Mouse (Mus musculus): ENCODE data around the gene Auts2.

Auts2 gene

DNA sequence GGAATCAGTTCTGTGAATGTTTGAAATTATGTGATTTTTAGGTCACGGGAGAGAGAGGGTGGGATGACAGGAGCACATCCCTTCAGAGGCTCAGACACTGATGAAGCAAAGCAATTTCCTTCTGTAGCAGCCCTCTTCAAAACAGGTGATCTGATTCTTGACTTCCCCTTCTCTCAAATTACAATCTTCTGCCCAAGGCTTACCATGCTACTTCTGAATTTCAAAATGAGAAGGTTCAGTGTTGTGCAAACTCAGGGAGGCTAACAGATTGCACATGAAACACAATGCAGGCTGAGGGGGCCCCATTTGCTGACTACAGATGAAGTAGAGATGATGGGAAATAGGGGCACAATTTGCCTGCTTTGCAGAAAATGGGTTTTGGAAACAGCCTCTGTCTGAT lies 278.1 kb downstream of the Auts2 start:
- DNase-seq (ENCODE audit: low spot score in 2 of 2): no peak

DNA sequence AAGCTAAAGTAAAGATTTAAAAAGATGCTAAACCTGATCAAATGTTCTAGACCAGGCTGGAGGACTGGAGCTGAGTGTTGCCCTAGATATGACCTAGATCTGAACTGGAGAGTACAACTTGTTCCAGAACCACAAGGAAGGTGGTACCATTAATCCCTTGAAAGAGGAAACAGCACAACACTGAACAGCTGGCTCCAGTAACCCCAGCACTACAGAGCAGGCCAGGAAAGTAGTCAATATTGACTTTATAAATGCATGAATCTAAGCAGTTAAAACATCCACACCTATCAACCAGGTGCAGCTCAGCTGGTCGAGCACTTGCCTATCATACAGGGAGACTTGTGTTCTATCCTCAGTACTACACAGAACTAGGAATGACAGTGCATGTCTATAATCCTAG lies 281.4 kb downstream of the Auts2 start:
- no peak for DNase-seq (ENCODE audit: low spot score in 2 of 2)

DNA sequence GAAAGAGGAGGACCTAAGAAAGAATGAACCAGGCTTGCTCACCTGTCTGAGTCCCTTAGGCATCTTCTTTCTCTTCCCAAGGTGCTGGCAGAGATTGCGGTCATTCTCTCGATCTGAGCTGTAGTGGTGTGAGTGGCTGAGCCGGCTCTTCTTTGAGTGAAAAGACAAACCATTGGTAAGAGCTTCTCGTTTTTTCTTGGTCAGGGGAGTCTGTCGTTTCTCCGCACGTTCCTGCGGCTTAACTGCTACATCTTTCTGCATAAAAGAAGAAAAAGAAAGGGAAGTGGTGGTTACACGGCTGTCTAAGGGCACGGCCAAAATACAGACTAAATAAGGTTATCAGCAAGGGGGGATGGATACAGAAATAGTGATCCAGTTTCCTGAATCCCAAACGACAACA lies 284.3 kb downstream of the Auts2 start:
- no peak for DNase-seq (ENCODE audit: low spot score in 2 of 2)

DNA sequence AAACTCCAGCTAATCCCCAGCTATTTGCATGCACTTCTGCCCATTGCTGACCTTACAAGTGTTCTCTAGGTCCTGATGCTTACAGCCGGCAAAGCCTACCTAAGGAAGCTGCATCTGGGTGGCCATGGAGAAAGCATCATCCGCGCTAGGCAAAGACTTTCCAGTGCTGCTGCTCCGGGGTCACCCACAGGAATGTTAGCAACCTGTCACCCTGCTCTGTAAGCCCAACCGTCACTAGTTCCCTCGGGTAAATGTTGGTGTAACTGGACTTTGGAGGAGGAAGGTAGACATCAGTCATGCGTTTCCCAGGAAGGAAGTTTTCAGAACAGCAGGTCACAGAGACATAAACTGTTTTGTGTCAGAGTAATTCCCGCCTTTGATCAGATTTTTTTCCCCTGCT lies 287.6 kb downstream of the Auts2 start:
- no peak for DNase-seq (ENCODE audit: low spot score in 2 of 2)

DNA sequence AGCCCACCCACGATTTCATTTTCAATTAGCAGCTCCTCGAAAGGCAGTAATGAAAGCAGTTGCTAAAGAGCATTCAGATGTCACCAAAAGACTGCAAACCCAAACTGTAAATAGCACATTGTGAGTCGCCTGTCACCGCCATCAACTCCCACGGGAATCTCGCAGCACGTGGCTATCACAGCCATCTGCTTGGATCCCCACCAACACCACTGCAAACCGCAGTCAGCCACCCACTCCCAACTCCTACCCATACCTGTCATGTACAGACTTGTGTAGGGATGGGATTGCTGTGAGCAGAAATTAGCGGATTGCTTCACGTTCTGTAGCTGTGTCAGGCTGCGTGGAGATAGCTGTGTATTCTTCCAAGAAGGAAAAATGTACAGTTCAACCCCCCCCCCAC lies 293.6 kb downstream of the Auts2 start:
- DNase-seq (ENCODE audit: low spot score in 2 of 2): no peak

DNA sequence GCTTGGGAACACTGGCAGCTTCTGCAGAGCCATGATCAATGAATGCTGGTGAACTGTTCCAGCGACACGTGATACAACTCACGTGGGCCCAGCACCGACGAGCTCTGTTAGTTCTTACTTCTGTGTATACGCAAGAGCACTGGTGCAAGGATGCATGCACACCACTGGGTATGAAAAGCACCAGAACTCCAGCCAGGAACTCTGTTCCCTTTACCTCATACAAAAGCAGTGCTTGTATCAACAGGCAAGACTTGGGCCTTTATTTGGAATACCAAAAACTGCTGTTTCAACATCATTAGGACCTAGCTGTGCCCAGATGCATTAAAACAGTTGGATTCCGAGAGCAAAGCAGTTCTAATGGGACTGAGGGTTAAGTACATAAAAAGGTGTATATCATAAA lies 295.1 kb downstream of the Auts2 start:
- DNase-seq (ENCODE audit: low spot score in 2 of 2): no peak

DNA sequence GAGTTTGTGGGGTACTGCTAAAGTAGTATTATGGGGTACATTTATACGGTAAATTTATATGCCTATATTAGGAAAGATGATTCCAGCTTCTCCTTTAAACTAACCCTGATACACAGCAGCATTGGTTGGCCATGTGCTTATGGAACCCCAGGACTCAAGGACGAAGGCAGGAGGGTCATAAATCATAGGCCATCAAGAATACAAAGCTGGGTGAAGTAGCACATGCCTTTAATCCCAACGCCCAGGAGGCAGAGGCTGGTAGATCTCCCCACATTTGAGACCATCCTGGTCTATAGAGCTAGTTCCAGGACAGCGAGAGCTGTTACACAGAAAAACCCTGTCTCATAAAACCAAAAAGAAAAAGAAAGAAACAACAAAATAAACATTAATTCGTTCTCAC lies 307.7 kb downstream of the Auts2 start:
- DNase-seq (ENCODE audit: low spot score in 2 of 2): no peak

DNA sequence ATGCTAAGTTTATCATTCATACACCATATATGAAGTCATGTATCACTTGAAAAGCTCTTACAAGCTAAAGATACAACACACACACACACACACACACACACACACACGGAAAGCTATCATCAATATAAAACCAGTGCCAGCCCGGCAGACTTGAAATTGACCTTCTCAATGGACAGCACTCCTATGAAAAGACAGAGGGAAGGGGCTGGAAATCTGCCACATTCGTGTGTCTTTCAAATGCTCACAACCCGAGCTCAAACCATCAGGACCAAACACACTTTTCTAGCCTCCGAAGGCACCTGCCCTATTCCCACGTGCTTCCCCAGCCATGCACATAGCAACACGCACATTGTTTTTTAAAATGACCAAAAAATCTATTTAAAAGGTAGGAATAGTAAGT lies 308.7 kb downstream of the Auts2 start:
- no peak for DNase-seq (ENCODE audit: low spot score in 2 of 2)

DNA sequence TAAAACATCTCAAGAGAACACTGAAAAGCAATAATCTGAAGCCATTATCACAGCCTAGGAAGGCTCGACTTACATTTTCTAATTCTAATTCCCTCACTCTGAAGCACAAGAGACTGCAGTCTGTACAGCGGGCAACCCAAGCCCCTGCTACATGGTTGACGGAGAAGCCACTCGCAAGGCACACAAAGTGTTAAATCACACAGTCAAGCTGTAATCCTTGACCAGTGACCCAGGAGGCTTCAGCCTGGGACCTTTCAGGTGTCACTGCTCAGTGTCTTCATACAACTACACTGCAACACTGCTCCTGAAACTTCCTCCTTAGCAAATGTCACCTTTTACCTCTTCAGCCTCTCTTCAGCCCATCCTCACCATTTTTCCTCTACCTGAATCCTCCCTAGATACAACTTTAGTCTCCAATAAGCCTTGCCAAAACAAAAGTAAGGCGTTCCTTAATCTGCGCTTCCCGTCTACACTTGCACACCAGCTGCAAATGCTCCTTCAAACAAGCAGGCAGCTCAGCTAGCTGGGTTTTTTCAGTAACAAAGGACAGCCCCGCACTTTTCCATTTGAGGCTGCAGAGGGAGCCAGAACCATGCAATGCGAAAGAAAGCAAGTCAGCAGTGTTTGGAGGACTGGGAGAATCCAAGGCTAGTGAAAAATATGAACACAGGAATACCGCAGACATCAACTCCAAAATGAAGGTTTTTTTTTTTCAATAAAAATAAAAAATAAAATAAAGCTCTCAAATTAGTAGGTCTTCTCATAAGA lies 311.7 kb downstream of the Auts2 start:
- no peak for DNase-seq (ENCODE audit: low spot score in 2 of 2)

DNA sequence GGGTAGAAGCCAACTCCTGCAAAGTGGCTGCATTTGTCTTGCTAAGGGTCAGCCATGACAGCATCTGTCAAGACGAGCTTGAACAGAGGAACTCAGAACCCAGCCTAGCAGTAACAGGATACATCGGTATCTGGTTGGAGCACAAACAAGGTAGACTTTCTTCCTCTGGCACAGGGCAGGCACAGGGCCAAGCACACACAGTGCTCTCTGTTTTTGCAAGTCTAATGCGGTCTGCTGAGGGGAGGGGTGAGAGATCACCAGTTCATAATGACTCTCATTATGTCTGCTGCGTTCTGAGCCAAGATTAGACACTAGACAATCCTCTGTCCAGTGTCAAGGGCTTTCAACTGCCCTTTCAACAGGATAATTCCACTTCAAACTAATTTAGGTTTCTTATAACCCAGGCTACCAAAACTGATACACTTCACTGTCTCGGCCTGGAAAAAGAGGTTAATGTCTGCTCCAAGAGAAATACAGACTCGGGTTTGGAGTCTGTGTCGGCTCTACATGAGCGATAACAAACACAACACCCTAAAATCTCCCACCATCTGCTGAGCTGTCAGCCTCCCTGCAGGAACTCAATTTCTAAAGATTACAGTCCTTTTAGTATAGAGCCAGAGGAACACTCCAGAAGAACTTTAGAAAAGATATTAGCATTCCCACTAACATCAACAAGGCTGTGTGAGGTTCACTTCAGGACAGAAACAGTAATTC lies 313.3 kb downstream of the Auts2 start:
- DNase-seq (ENCODE audit: low spot score in 2 of 2): no peak

DNA sequence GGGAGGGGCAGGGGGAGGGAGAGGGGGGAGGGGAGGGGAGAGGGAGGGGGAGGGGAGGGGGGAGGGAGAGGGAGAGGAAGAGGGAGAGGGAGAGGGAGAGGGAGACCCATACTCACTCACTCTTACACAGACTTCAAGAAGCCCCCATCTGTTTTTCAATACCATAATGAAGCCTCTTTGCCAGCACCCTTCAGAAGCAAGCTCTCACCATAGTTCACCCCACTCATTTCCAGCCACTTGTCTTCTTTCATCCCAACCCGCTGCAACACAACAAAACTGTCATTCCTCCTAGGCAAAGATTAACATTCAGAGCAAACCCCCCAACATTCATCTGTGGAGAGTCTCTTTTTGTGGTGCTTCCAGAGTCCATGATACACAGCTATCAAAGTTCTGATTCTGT lies 314.1 kb downstream of the Auts2 start:
- DNase-seq (ENCODE audit: low spot score in 2 of 2): no peak

DNA sequence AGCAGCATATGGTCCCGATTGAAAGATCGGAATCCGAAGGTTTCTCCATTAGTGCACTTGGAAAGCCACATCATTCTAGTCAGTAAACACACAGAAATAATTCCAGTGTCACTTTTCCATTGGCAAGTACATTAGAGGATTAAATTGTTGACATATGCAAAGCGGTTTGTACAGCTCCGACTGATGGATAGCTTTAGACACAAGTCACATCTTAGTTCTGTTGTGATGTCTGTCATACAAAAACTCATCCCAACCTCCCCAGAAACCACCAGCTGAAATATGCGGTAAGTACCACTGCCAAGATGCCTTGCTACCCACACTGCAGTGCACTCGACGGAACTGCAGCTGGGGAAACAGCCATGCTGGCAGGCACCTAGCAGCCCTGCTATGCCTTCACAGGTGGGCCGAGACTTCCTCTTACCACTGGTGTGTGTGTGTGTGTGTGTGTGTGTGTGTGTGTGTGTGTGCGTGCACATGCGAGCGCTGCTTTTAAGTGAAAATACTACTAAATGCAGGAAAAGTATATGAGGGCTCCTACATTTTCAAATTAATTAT lies 322.7 kb downstream of the Auts2 start:
- no peak for DNase-seq (ENCODE audit: low spot score in 2 of 2)

DNA sequence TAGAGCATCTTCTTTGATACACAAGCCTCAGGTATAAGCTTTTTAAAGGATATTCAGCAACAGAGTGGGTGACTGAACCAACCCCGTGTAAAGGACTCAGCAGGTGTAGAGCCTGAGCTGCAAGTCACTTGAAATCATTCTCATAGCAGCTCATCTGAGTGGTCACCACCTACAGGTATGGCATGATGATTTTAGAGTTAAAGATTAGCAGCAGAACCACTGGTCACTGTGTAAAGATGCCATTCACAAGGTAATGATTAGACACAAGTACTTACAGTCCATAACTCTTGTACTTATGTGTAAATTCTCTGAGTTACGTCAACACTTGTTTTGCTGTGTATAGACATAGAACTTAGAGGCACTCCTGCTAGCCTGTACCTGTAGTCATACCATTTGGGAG lies 327.0 kb downstream of the Auts2 start:
- no peak for DNase-seq (ENCODE audit: low spot score in 2 of 2)

DNA sequence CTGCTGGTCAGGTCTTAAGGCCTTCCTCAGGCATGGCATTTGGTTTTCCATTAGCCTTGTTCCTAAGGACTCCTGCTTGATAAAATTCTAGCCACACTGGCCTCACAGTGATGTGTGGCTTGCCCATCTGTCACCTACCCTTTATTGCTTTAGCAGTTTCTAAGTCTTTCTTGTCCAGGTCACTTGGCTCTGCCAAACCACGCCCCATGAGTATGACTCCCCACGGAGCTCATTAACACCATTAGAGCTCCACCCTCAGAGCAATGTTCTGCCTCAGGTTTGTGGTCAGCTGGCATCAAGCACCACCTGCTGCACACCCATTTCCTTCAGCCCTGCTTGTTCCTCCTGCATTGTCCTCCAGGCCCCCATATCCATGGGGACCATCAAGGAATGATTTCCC lies 330.7 kb downstream of the Auts2 start:
- DNase-seq (ENCODE audit: low spot score in 2 of 2): no peak

DNA sequence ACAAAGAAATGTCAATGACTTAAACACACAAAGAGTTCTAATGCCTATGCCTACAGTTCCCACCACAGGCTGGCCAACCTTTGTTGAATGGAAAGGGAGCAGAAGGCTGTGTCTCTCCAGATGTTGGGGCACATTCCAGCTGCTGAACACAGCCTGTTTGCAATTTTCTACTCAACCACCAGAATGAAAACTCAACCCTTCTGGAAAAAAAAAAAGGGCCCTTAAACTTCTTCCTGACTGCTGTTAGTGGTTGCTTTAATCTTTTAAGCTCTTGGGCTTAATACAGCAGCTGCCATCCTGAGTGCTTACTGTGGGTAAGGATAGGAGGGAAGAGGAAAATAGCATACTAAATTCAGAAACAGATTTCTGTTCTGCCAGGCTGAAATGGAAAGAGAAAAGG lies 333.4 kb downstream of the Auts2 start:
- no peak for DNase-seq (ENCODE audit: low spot score in 2 of 2)

DNA sequence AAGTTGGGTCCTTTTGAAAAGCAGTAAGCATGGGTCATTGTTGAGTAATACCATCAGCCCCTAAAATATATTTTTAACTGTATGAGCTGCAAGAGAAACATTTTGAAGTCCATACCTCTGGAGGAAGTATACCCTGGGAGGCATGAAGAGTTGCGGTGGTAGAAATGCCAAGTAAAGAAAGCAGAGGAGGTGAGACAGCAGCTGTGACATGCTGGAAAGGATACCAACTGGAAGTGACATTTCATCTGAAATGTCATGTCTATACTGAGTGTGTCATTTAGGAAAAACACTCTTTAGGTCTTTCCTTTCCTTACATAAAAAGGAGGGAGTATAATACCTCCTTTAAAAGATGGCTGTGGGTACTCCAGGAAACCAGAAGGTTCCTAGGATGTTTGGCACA lies 336.9 kb downstream of the Auts2 start:
- no peak for DNase-seq (ENCODE audit: low spot score in 2 of 2)

DNA sequence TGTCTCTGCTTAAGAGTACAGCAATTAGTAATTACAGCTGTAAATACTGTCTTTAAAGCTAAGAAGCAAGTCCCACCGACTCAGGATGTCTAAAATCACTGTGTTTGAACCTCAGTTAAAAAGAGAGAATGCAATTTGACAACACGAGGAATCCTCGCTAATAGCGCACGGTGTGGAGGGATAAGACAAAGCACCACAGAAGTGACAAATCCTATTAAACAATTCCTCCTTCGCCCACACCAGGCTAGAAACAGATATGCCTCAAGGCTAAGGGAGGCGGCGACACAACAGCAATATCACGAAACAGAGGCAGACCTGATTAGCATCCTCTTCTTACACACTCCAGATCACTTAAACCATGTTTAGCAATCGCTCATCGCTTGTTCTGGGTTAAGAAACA lies 339.3 kb downstream of the Auts2 start:
- no peak for DNase-seq (ENCODE audit: low spot score in 2 of 2)

DNA sequence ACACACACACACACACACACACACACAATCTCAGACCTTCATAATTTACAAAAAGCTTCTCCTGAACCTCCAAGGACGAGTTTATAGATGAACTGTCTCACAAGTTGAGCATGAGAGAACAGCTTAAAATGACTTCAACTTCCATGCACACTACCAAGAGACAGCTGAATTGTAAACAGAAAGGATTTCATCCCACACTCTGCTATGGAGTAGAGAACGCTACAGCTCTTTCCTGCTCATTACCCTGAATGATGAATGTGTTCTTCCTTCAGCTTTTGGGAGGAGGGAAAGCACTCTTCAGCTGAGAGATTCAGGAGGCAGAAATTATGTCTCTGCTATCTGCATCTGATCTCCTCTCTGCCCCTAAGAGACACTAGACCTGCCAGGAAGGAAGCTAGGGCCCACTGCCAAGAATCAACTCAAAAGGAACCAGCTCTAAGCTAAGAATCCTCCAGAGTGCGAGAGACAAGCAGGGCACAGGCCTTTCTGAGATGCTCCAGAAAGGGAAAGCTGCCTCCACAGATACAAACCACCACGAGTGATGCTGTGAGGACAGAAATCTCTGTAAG lies 342.0 kb downstream of the Auts2 start:
- no peak for DNase-seq (ENCODE audit: low spot score in 2 of 2)

DNA sequence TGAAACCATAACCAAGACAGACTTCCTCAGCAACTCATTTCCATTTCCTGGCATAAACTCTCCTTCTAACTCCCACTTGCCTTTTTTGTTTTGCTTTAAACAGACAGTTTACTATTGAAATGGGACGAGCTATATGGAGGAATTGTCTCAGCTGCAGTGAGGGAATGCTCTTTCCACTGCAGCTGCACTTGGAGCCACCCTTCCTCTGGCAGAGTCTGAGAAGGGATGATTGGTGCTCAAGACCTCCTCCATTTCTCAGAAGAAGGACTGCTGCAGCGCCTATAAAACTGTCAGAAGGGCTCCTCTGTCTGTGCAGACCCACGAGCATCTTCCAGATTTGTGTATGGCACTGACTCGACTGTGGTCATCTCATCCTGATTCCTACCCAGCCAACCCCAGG lies 342.5 kb downstream of the Auts2 start:
- no peak for DNase-seq (ENCODE audit: low spot score in 2 of 2)

DNA sequence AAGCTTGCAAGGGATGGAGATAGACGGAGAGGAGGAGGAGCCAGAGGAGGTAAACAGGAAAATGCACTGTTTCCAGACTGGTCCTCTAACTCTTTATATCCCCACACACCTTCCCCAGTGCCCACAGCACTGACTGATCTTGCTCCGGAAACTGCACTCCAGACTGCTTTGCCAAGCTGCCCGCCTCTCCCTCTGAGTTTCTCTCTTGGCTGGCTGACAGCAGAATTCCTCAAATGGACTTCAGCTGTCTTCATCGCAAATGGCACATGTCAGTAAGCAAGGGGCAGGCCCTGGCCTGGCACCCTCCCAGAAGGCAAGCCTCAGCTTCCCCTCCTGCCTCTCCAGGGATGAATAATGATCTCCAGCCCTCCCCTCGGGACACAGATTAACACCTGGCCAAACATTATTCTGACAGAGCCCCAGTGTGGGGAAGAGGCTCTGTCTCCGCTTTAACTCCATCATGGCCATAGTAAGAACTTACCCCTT lies 348.1 kb downstream of the Auts2 start:
- no peak for DNase-seq (ENCODE audit: low spot score in 2 of 2)

DNA sequence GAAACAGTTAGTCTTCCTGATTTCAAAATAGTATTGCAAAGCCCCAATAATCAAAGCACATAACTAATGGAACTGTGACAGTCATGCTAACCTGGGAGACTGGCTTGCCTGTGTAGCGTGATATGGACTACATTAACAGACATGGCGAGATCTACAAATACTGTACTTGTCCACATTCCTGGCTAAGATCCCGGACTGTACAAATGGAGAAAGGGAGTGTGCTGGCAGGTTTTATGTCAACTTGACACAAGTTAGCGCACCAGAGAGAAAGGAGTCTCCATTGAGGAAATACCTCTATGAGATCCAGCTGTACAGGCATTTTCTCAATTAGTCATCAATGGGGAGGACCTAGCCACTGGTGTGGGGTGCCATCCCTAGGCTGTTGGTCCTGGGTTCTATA lies 353.0 kb downstream of the Auts2 start:
- no peak for DNase-seq (ENCODE audit: low spot score in 2 of 2)

DNA sequence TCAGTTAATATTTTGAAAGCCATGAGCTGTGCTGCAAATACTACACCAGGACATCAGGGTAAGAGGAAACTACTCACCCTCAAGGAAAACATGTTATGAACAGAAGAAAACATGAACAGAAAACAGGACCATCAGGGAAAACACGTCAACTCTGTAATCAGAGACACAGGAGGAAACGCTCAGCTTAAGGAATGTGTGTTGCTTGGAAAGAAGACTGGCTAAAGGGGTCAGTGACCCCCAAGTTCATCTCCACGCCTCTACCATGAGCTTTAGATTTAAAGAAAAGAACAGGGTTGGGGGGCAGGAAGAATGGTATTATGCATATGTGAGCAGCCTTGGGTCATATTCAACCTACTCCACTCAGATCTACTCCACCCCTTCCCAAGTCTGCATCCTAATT lies 356.5 kb downstream of the Auts2 start:
- no peak for DNase-seq (ENCODE audit: low spot score in 2 of 2)

DNA sequence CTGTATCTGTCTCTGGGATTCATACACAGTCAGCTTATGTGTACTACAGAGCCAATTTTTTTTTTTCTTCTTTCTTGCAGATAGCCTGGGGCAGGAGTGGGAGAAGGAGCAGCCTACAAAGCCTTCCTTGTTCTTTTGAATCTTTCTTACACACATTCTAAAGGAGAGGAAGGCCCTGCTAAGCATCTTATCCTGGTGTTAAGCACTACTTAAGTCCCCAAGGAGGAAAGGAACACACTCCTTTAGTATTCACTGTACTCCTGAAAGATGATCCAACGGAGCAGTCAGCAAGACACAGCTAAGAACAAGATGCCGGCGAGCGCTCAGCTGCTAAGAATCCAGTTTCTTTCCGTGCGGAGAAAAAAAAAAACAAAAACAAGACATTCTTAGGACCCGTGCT lies 356.9 kb downstream of the Auts2 start:
- DNase-seq (ENCODE audit: low spot score in 2 of 2): no peak
